Mouse (Mus musculus) erythroblast, embryonic 14.5 days (primary cell): ENCODE measurements around the gene Klf17.

ENCODE experiments used
- GATA1 ChIP-seq: IDR thresholded peaks from 2 replicates; pipeline ENCODE4 v1.6.1; 2012; ENCODE audit warnings: low read length, inconsistent platforms, mixed read lengths
- TAL1 ChIP-seq: IDR thresholded peaks from 3 replicates; pipeline ENCODE4 v1.6.1; 2012; ENCODE audit warnings: low read length, inconsistent platforms, mixed read lengths

DNA sequence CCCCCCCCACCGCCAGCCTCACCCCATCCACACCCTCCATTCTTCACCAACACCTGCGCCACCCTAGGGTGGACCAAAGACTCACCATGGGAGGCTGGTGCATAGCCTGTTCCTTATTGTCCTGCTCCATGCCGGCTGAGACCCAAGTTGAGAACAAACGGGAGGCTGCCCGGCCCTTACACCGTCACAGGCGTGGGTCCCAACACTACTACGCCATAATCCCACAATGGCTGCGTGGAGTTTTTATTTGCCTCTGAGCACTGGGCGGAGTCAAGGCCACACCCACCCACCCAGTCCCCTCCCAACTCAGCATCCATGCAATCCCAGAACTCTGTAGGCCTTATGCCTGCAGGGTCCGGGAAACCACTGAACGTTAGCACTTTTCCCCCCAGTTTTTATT lies at the start of gene Klf17:
- TF ChIP-seq TAL1 = no peak
- no peak for TF ChIP-seq GATA1
